Mouse (Mus musculus) granulocyte monocyte progenitor cell, adult 5-6 weeks (primary cell): ENCODE data around the gene Knop1. TPM values are rescaled to one million over a fixed set of nuclear protein-coding genes. Genes with fewer than 3 reads are reported as not detected.

Source experiments
- ATAC-seq: replicated peaks from 2 replicates; pipeline ENCODE4 v1.8.0; 2016; ENCODE audit warnings: mild to moderate bottlenecking, moderate TSS enrichment, inconsistent platforms; ENCODE audit not compliant: poor library complexity, severe bottlenecking
- total RNA-seq, 2 experiments: library from RNA; stranded (forward) in 1 of 2; stranded (reverse) in 1 of 2; fragments of 200-712, 200-1000 nt in 1 of 2; fragments of >200 nt in 1 of 2; fragmentation: Nextera tagmentation in 1 of 2; gene quantifications; 2 replicates each; pipeline ENCODE4 v1.2.3; 2014 to 2017

The Knop1 gene
- total RNA-seq (2014; fragmentation: Nextera tagmentation): 42.5 and 51.6 TPM in 2 replicates
- 36.8 and 72.4 TPM in 2 replicates for total RNA-seq (2017)

- ATAC-seq: peak; percentile 43
Measured at GRCm38 (mm10) chr7:118855877-118856304, at the start of gene Knop1. Gene Knop1, minus strand, starts transcription at chr7:118856254.

DNA sequence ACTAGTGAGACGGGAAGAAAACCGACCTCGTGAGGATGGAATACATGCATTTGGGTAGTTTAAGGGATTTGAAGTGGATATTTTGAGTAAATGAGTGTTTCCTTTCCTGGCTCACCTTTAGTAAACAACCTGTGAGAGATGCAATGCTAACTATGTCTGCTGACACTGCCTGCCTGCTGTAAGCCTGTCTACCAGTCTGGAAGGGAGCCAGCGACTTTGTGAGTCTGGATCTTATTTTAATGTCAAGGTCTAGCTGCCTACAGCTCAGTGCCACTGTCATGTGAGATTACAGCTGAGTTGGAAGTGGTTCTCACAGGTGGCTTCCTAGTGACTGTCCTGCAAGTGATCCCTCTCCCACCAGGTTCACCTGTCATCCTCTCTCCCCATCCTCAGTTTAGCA is 48.5 kb upstream of the Knop1 start:
- no peak for ATAC-seq

DNA sequence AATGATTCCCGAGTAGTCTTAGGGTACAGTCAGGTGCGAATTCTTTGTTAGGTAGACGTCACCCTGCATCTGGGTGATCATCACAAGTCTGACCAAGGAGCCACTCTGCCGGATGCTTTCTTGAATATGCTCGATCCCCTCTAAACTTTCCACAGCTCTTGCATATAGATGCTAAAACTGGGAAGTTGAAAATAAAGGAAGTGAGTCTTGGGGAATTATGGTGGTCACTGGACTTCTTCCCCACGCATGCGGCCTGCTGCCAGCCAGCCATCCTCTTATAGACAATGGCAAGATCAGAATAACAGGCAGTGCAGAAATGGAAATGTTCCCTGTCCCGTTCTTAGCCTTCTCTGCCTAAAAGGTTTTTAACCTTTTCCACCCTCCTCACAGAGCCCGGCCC is 47.8 kb upstream of the Knop1 start:
- peak; percentile 74 for ATAC-seq

DNA sequence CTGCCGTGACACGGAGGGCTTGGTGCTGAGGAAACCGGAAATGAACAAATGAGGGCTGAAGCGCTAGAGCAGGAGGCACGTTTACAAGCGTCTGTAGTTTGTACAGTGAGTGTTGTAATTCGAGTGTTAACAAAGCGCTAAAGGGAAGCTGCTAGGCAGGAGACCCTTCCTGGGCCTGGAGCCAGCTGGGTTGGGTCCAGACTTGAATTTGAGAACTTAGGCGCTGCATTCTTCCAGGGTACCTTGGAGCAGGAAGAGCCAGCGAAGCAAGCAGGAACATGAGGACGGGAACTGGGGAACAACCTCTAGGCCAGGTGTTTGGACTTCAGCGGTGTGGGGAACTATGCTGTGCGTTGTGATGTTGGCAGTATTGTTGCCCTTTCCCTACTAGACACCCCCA is 46.9 kb upstream of the Knop1 start:
- peak; percentile 85 for ATAC-seq

- ATAC-seq: no peak
Measured at GRCm38 (mm10) chr7:118900090-118900489, 44.0 kb upstream of the Knop1 start.

- no peak for ATAC-seq
Measured at GRCm38 (mm10) chr7:118898063-118898462, 42.0 kb upstream of the Knop1 start.

GRCm38 (mm10) chr7:118895469-118896450 is 39.7 kb upstream of the Knop1 start:
- ATAC-seq: peak; percentile 56; the same call in 1 of the 2 replicates

- ATAC-seq: no peak
Measured at GRCm38 (mm10) chr7:118889046-118889680, 33.1 kb upstream of the Knop1 start.

- no peak for ATAC-seq
Measured at GRCm38 (mm10) chr7:118887303-118888055, 31.4 kb upstream of the Knop1 start.

DNA sequence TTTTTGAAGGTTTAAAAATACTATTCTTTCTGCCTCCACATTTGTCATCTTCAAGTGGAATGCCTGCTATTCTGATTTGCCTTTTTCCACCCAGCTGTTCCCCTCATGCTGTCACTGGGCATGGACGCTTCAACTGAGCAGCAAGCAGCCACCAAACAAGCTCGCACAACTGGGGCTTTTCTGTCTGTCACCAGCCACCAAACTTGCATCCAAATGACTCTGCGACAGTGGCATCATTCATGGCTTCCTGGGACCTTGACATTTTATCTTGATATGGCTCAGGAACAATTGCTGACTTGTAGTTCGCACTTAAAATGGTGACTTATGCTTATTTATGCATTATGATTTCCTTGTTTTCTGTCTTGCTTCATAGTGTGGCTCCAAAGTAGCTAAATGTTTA is 28.9 kb upstream of the Knop1 start:
- ATAC-seq: no peak

DNA sequence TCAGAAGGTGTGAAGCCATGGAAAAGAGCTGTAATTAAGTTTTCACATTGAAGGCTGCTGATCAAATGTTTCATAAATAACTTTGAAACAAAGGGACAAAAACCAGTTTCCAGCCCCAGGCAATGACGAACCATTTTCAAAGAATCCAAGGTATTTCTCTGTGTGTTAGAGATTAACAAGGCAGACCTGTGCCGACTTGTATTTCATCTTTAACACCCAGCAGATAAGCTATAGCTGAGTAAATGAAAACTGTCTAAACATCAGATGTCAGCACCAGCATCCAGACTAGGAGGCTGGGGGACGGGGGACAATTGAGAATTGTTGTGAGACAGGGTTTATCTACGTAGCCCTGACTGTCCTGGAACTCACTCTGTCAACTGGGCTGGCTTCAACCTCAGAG is 27.9 kb upstream of the Knop1 start:
- ATAC-seq: no peak

DNA sequence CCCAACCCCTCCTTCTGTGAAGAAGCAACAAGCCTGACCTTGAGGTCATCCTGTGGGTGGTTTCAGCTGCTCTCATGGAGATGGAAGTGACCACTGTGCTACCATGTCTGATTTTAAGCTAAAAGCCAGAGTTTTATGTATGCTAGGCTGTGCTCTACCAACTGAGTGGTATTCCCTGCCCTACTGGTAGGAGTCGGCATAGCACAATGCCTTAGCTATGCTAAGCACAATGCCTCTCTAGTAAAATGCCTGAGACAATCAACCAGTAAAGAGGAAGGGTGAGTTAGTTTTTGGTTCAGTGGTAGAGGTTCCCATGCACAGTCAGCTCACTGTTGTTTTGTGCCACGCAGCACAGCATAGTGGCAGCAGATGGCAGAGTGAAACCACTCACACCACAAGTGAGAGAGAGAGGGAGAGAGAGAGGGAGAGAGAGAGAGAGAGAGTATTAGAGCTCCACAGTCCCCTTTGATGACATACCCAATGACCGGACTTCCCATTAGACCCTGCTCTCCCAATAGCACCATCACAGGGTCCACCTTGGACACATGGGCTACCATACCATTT is 23.5 kb upstream of the Knop1 start:
- ATAC-seq: peak; percentile 30; the same call in 1 of the 2 replicates

- ATAC-seq: peak; percentile 82
Measured at GRCm38 (mm10) chr7:118865362-118865761, 9.3 kb upstream of the Knop1 start.

DNA sequence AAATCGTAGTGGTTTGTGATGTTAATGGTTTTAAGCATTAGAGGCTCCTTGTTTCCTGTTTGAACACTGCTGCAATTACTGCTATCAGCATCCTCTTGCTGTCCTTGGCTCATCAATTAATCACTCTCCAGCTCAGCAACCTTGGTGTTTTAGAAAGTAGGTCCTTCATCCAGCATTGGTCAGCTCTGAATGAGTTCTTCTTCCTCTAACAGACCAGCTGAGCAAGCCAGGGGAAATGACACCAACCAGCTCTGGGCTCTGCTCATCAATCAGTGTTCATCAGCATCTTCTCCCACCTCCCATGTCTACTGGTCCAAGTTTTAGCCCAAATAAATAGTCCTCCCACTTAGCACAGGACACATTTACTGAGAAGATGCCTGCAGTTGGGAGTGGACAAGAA is 2.6 kb upstream of the Knop1 start:
- no peak for ATAC-seq

GRCm38 (mm10) chr7:118855171-118855876 is 730 bp downstream of the Knop1 start, which contains the start of gene Iqck:
Gene Iqck, plus strand, starts transcription at chr7:118855752.
- peak; percentile 84 for ATAC-seq

DNA sequence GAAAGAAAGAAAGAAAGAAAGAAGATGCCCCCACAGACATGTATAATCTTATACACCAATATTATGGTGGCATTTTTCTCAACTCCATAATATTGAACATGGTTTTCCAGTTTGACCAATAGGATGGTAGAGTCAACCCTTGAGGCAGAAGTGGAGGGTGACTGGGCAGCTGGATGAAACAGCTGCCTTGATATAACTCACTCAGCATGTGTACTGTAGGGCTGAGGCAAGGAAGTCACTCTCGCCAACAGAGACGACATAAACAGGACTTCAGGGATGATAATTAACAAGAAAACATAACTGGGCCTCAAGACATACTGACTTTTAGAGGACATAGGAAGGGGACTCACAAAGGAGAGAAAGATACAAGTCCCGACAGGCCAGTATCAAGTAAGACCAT is 1.4 kb downstream of the Knop1 start:
- ATAC-seq: no peak

- ATAC-seq: no peak
Measured at GRCm38 (mm10) chr7:118852611-118853010, 3.4 kb downstream of the Knop1 start.

DNA sequence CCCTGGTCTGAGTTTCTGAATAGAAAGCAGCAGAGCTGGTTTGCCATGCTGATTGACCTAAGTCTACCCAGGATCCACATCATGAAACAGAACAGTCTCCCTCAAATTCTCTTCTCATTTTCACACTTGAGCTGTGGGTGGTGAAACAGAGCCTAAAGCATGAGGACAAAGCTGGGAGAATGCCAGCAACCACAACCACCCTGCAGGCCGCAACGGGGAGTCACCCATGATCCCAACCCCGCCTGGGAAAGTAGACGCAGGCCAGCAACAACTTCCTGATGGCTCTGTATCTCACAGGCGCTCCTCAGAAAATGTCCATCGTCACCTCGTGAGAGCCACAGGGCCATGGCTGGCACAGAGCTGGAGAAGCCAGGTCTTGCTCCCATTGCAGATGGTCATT is 4.5 kb downstream of the Knop1 start:
- ATAC-seq: peak; percentile 48

GRCm38 (mm10) chr7:118850676-118851290 is 5.3 kb downstream of the Knop1 start:
- no peak for ATAC-seq
